Mouse (Mus musculus) neural tube, embryonic 15.5 days (tissue): ENCODE measurements around the gene Art1. TPM values are rescaled to one million over a fixed set of nuclear protein-coding genes. Genes with fewer than 3 reads are reported as not detected.

Experiments used
- ATAC-seq: fragments of 200-750 bp; cut with Nextera tagmentation; 2 replicates; pipeline ENCODE4 v1.8.0; 2017; ENCODE audit warnings: mild to moderate bottlenecking, moderate TSS enrichment, moderate library complexity; ENCODE audit not compliant: low FRiP score
- H3K27ac ChIP-seq: fragments of 300-500 bp; sonication (generic); replicated peaks from 2 replicates; pipeline ENCODE4 v1.5.1; 2015; ENCODE audit warnings: mild to moderate bottlenecking, inconsistent platforms
- H3K27me3 ChIP-seq: fragments of 300-500 bp; sonication (generic); replicated peaks from 2 replicates; pipeline ENCODE4 v1.6.1; 2015; ENCODE audit warnings: inconsistent platforms
- H3K36me3 ChIP-seq: fragments of 300-500 bp; sonication (generic); 2 replicates; pipeline ENCODE4 v1.6.1; 2015; ENCODE audit warnings: inconsistent platforms
- H3K4me1 ChIP-seq: fragments of 300-500 bp; sonication (generic); 2 replicates; pipeline ENCODE4 v1.6.1; 2015; ENCODE audit warnings: inconsistent platforms
- H3K4me2 ChIP-seq: fragments of 300-500 bp; sonication (generic); 2 replicates; pipeline ENCODE4 v1.6.1; 2015; ENCODE audit warnings: inconsistent platforms, mild to moderate bottlenecking, moderate library complexity
- H3K4me3 ChIP-seq: fragments of 300-500 bp; sonication (generic); replicated peaks from 2 replicates; pipeline ENCODE4 v1.5.1; 2015; ENCODE audit warnings: mild to moderate bottlenecking, inconsistent platforms
- H3K9ac ChIP-seq: fragments of 300-500 bp; sonication (generic); replicated peaks from 2 replicates; pipeline ENCODE4 v1.6.1; 2015; ENCODE audit warnings: mild to moderate bottlenecking, inconsistent platforms
- H3K9me3 ChIP-seq: fragments of 300-500 bp; sonication (generic); replicated peaks from 2 replicates; pipeline ENCODE4 v1.6.1; 2016; ENCODE audit warnings: inconsistent platforms
- WGBS: fragments of 180-500 bp; shearing (Covaris S2); methylation state at CpG from one replicate; pipeline ENCODE4 v1.1.7; 2015; ENCODE audit warnings: mixed read lengths; 5-methylcytosine and 5-hydroxymethylcytosine counted together
- polyA plus RNA-seq: library from polyadenylated mRNA; unstranded; fragments of >200 nt; fragmentation: Nextera tagmentation; extraction: Ambion mirVana; gene quantifications from 2 replicates; pipeline ENCODE4 v1.2.1, GENCODE M21; 2015

The Art1 gene
- polyA plus RNA-seq, 1 experiment from 2014 or later = 2.5 TPM

- Histone ChIP-seq H3K4me1 (no peaks in the 10 kb centered on the region), H3K27me3 (no peaks in the 10 kb centered on the region), H3K4me3 (no peak overlapping the region), H3K36me3 (peaks cover 5% of the 10 kb centered on the region), H3K9ac (no peak overlapping the region), H3K27ac (no peak overlapping the region), H3K4me2 (no peak overlapping the region), H3K9me3 (no peaks in the 10 kb centered on the region)
- 80% methylated on average over 45 of the region's 45 CpGs for WGBS
- no peak for ATAC-seq
Observed at GRCm38 (mm10) chr7:102113151-102113729, 11.7 kb downstream of the Art1 start.

DNA sequence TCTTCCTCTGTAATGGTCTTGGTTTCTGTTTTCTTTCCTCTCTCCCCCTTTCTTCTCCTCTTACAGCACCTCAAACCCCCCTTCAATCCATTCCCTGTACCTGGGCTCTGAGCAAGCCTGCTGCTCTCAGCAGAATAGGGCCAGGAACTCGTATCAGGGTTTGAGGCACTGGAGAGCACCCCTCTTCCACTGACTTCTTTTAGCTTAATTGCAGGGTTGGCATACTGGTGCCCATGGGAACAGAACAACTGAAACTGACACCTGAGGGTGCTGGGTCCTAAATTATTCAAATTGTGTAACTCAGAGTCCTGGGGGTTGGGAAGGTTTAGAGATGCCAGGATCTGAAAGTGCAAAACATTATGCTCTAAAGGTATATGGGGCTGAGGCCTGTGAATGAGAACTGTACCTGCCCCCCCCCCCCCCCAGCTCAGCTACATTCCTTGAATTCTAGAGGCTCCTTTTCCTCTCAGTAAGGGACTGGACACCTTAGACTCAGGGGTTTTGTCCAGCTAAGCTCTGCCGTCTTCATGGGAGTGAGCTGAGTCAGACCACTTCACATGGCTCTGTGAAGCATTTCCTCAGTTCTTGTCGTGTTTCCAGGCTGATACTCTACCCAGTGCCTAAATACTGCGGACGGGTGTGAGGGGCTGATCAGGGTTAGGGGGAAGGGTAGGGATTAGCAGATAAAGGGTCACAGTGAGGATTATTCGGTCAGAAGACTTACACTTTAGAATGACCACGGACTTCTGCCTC is 15.2 kb downstream of the Art1 start, which contains the start of gene Chrna10:
Gene Chrna10 (minus strand): TSS at position 250 of the 753 bp plus-strand sequence.
- no peak for ATAC-seq
- WGBS = 63% methylated on average over 7 of the region's 7 CpGs
- peaks cover 38% of the 10 kb centered on the region for H3K36me3 ChIP-seq
- H3K27ac ChIP-seq = no peak within 1 kb of the TSS
- H3K9me3 ChIP-seq = no peaks in the 10 kb centered on the region
- H3K4me3 ChIP-seq = no peak within 1 kb of the TSS
- no peaks in the 10 kb centered on the region for H3K4me1 ChIP-seq
- no peaks in the 10 kb centered on the region for H3K27me3 ChIP-seq
- no peak within 1 kb of the TSS for H3K9ac ChIP-seq
- H3K4me2 ChIP-seq = no peak within 1 kb of the TSS

- Histone ChIP-seq H3K9me3 (no peaks in the 10 kb centered on the region), H3K4me3 (no peak overlapping the region), H3K9ac (no peak overlapping the region), H3K4me2 (no peak overlapping the region), H3K4me1 (no peaks in the 10 kb centered on the region), H3K27ac (no peak overlapping the region), H3K27me3 (no peaks in the 10 kb centered on the region), H3K36me3 (peaks cover 44% of the 10 kb centered on the region)
- 82% methylated on average over 6 of the region's 6 CpGs for WGBS
- no peak for ATAC-seq
Observed at GRCm38 (mm10) chr7:102117382-102117781, 15.8 kb downstream of the Art1 start.

DNA sequence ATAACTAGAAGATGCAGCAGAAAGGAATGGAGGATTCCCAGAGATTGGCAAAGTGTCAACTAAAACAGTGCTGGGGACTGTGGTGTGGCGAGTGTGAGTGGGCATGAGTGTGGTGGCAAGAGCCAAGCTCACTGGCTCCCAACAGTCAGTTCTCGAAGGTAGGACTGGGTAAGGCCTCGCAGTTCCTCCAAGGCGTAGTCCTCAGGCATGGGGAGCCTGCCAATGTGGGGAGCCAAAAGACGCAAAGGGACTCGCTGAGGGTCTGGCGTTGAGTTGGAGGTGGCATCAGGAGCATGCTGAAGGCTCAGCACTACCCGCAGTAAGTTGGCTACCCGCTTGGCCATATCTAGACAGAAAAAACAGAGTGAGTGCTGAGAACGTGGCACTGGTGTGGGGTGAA is 18.8 kb downstream of the Art1 start:
- H3K27me3 ChIP-seq = no peaks in the 10 kb centered on the region

GRCm38 (mm10) chr7:102132395-102132794 is 30.9 kb downstream of the Art1 start:
- H3K4me3 ChIP-seq = no peak overlapping the region

More for the DNA sequence above, 18.8 kb downstream of the Art1 start:
- Histone ChIP-seq H3K9me3 (no peaks in the 10 kb centered on the region), H3K4me2 (no peak overlapping the region), H3K36me3 (peaks cover 73% of the 10 kb centered on the region), H3K9ac (no peak overlapping the region), H3K4me1 (no peaks in the 10 kb centered on the region), H3K4me3 (no peak overlapping the region), H3K27ac (no peak overlapping the region)
- no peak for ATAC-seq
- WGBS = 92% methylated on average over 10 of the region's 10 CpGs

GRCm38 (mm10) chr7:102137464-102137863 is 35.9 kb downstream of the Art1 start:
- Histone ChIP-seq H3K36me3 (peaks cover 70% of the 10 kb centered on the region), H3K4me1 (no peaks in the 10 kb centered on the region), H3K9ac (no peak overlapping the region), H3K27ac (no peak overlapping the region), H3K4me2 (no peak overlapping the region), H3K9me3 (no peaks in the 10 kb centered on the region), H3K27me3 (no peaks in the 10 kb centered on the region), H3K4me3 (no peak overlapping the region)
- 91% methylated on average over 1 of the region's 1 CpGs for WGBS
- no peak for ATAC-seq

More at GRCm38 (mm10) chr7:102132395-102132794, 30.9 kb downstream of the Art1 start:
- WGBS = 96% methylated on average over 4 of the region's 4 CpGs
- Histone ChIP-seq H3K27ac (no peak overlapping the region), H3K4me2 (no peak overlapping the region), H3K9ac (no peak overlapping the region), H3K9me3 (no peaks in the 10 kb centered on the region), H3K4me1 (no peaks in the 10 kb centered on the region), H3K27me3 (no peaks in the 10 kb centered on the region), H3K36me3 (peaks cover 69% of the 10 kb centered on the region)
- ATAC-seq = no peak

DNA sequence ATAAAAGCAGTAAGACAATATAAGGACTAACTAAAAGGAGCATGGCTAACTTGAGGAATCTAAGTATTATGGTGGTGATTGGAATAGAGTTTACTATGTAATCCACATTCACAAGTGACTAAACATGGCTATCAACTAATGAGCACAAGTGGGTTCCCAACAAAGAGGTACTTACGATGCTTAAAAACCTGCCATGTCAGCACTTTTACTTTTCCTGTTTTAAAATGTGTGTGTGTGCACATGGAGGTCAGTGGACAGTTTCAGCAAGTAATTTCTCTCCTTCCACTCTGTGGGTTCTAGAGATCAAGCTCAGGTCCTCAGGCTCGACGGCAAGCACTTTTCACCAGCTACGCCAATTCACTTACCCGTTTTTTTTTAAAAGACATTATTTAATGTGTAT is 36.4 kb downstream of the Art1 start:
- ATAC-seq = no peak
- no peak overlapping the region for H3K4me2 ChIP-seq
- 98% methylated on average over 5 of the region's 5 CpGs for WGBS
- no peaks in the 10 kb centered on the region for H3K9me3 ChIP-seq
- no peaks in the 10 kb centered on the region for H3K4me1 ChIP-seq
- no peak overlapping the region for H3K4me3 ChIP-seq
- H3K36me3 ChIP-seq = peaks cover 68% of the 10 kb centered on the region
- no peaks in the 10 kb centered on the region for H3K27me3 ChIP-seq
- H3K27ac ChIP-seq = no peak overlapping the region
- no peak overlapping the region for H3K9ac ChIP-seq

DNA sequence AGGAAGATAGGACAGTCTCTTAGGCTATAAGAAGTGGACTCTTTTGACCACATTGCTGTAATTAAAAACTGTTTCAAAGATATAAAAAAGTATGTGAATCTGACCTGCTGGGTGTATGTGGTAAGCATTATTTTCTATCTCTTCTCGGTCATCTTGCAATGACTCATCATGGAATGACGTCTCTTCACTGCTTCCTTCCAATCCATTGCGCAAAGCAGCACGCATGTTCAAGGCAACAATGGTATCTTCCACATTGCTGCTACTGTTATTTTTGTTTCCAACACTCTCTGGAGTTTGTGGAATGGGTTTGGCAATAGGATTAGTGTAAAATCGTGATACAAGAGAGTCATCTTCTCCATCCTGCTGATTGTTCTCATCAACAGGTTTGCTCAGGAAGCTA is 52.1 kb downstream of the Art1 start:
- H3K9me3 ChIP-seq = no peaks in the 10 kb centered on the region
- H3K27ac ChIP-seq = no peak overlapping the region
- H3K27me3 ChIP-seq = no peaks in the 10 kb centered on the region
- H3K9ac ChIP-seq = no peak overlapping the region
- H3K4me3 ChIP-seq = no peak overlapping the region
- H3K4me2 ChIP-seq = no peak overlapping the region
- H3K36me3 ChIP-seq = peaks cover 55% of the 10 kb centered on the region
- no peaks in the 10 kb centered on the region for H3K4me1 ChIP-seq
- 96% methylated on average over 5 of the region's 5 CpGs for WGBS
- no peak for ATAC-seq

Other genes starting within 250 kb of the Art1 start
- 2.1 TPM in 2 replicates for gene Folr2, start 244.5 kb upstream of the Art1 start, polyA plus RNA-seq
- gene Anapc15, start 238.0 kb upstream of the Art1 start, polyA plus RNA-seq = 73.6 and 74.3 TPM in 2 replicates
- gene Folr1, start 231.0 kb upstream of the Art1 start, polyA plus RNA-seq = 1.7 and 8.7 TPM in 2 replicates
- gene Lamtor1, start 195.8 kb upstream of the Art1 start, polyA plus RNA-seq = 156 and 158 TPM in 2 replicates
- gene Tomt, start 195.4 kb upstream of the Art1 start, polyA plus RNA-seq = 0.41 and 0.46 TPM in 2 replicates
- 9.6 and 9.8 TPM in 2 replicates for gene Lrrc51, start 167.8 kb upstream of the Art1 start, polyA plus RNA-seq
- gene Numa1, start 167.6 kb upstream of the Art1 start, polyA plus RNA-seq = 32.1 and 40.1 TPM in 2 replicates
- gene Il18bp, start 83.1 kb upstream of the Art1 start, polyA plus RNA-seq = 3.8 and 5.1 TPM in 2 replicates
- 33.0 and 33.5 TPM in 2 replicates for gene Rnf121, start 36.3 kb upstream of the Art1 start, polyA plus RNA-seq
- gene Xndc1, start 36.2 kb upstream of the Art1 start, polyA plus RNA-seq = 27.0 and 30.6 TPM in 2 replicates
- 0.86 and 1.1 TPM in 2 replicates for gene Xntrpc, start 36.0 kb upstream of the Art1 start, polyA plus RNA-seq
- gene Trpc2, start 18.6 kb upstream of the Art1 start, polyA plus RNA-seq = 0.24 TPM in 1 of 2 replicates, not detected in the other
- gene Art5, start 7.7 kb downstream of the Art1 start, polyA plus RNA-seq = 0.23 and 0.52 TPM in 2 replicates
- gene Chrna10, start 15.1 kb downstream of the Art1 start, polyA plus RNA-seq = not detected in 2 replicates
- 18.1 and 21.2 TPM in 2 replicates for gene Nup98, start 108.4 kb downstream of the Art1 start, polyA plus RNA-seq
- 57.0 and 62.9 TPM in 2 replicates for gene Pgap2, start 108.5 kb downstream of the Art1 start, polyA plus RNA-seq
- gene Rhog, start 154.3 kb downstream of the Art1 start, polyA plus RNA-seq = 18.4 and 37.9 TPM in 2 replicates
- 13.2 and 17.0 TPM in 2 replicates for gene Stim1, start 166.1 kb downstream of the Art1 start, polyA plus RNA-seq